Mouse (Mus musculus) WW6 (cell line): ENCODE data around the gene Gm20721.
"Not testable (repeated sequence)": the region's sequence is repeated elsewhere in the genome, so short reads cannot be mapped to it uniquely, and the experiment has no call there.

Source experiments
- DNase-seq: peaks from one replicate; pipeline ENCODE4 v3.0.0-alpha.2; 2013; ENCODE audit warnings: low read depth, low spot score

Gm20721 gene

DNA sequence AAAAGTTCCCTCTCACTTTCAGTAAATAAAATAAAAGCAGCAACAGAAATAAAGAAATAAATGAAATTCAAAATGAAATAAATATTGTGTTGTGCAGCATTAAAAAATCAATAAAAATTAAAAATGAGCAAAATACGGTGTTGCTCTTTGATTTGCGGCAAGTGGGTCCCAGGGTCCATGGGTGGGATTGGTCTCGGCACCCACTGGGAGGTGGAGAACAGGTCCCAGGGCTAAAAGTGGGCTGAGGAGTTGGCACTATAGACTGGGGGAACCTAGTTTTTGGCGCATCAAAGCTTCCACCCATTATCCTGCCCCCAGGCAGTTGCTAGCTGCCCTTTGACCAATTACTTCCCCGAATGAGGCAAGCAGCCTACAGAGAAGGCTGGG is at the start of gene Gm20721:
Gene Gm20721 (minus strand): TSS at position 101 of the 387 bp plus-strand sequence.
- no peak for DNase-seq

DNA sequence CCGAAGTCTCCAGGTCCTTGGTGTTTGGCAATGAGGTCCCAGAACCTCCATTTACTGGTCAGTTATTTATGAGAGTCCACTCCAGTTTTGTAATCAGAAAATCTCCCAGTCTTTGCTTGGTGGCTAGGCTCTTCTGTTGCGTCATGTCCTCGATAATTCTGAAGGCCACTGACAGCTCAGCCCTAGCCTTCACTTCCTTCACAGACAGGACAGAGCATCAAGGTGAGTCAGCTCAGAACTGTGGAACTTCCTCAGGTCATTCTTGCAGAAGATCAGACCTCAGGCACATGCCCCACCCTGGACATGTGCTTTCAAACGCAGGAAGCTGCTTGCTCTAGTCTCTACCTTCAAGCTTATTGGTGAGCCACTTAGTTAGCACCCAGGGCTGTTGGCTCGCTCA is 46.9 kb upstream of the Gm20721 start:
- no peak for DNase-seq

DNA sequence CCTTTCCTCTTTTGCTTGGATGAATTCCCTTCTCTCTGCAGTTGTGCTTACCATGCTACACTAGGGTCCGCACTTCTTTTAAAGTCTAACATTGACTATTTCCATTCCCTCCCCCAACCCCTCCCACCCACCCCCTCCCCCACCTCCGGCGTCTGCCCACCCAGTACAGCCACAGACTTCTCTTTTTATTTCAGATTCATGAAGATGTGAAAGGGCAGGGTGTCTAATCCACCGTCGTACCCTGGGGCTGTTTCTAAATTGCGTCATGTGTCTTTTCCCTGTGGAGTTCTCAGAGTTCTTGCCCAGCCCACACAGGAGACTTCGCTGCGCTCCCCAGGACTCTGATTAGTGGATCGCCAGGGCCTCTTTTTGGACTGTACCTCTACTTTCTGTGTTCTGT is 46.0 kb upstream of the Gm20721 start:
- DNase-seq, result no peak

DNA sequence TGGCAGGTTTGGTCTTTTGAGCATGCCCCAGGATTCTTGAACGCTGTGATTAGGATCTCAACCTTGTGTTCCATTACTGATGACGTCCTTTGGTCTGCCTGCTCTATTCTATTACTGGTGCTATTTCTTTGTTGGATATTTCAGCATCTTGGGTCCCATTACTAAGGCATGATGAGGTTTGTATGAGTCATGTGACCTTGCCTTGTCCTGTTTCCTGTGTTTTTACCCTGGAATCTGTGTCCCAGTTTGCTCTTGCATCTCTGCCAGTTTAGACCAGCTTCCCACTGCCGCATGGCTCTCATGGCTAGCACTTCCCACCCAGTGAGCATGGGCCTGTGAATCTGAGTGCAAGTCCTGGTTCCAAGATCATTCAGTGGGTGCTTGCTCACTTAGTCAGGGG is 45.4 kb upstream of the Gm20721 start:
- DNase-seq, result no peak

DNA sequence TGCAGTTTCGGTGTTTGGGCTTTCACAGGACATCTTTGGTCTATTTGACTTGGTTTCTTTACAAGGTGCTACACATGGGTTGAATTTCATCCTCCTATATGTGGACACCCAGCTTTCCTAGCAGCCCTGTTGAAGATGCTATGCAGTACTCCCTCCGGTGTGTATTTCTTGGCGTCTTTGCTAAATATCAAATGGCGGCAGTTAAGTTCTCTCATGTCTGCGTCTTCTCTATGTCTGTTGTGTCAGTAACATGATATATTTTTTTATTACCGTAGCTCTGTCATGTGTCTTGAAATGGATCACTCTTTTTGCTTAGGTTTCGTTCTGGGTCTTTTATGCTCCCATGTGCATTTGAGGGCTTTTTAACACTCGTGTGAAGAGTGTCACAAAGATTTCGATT is 34.5 kb upstream of the Gm20721 start:
- DNase-seq, result no peak

DNA sequence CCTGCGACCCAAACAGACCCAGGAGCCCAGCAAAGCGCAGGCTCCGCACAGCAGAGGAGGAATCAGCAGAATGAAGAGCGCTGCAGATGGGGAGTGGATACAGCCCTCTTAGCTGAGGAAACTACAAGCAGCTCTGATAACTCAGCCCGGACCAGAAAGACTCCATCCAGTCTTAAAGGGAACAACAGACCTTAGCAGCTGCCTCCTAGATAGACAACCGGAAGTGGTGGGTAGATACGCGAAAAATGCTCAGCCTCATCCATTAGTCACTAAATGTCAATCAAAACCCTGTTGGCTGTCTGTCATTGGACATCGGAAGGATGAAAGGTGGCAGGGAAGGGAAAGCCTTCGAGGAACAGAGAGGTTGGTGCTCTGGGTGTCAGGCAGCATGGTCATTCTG is 20.1 kb upstream of the Gm20721 start:
- no peak for DNase-seq

DNA sequence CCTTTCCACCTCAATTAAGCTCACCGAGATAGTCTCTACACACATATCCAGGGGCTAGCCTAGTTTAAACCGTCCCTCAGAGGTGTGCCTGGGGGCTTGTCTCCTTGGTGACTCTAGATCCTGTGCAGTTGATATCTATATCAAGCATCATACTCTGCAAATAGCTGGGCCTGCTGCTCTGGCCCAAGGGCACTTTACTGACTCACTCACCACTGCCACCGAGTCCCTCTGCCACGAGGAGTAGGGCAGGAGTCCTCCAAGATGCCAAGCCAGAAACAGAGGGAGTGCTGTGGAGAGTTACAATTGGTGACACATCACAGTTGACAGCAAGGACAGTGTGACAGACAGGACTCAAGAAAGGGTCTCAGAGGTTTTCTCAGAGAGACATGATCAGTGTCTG is 13.1 kb upstream of the Gm20721 start:
- DNase-seq, result no peak

DNA sequence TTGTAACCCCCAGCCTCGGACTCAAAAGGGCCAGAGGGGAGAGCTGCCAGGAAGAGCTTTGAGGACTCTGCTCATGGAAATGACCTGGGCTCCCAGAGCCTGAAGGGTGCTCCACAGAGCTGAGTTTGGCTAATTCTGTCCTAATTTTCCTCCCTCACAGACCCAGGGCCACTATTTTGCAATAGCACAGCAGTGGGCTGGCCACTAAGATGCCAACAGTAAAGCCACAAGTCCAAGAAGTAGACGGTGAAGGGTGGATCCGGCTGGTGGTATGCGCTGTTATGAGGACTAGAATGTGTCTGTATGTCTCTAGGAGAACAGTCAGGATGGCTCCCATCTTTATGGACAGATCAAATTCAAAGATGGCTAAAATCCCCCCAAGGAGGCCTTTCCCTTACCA is 12.0 kb upstream of the Gm20721 start:
- DNase-seq, result no peak

DNA sequence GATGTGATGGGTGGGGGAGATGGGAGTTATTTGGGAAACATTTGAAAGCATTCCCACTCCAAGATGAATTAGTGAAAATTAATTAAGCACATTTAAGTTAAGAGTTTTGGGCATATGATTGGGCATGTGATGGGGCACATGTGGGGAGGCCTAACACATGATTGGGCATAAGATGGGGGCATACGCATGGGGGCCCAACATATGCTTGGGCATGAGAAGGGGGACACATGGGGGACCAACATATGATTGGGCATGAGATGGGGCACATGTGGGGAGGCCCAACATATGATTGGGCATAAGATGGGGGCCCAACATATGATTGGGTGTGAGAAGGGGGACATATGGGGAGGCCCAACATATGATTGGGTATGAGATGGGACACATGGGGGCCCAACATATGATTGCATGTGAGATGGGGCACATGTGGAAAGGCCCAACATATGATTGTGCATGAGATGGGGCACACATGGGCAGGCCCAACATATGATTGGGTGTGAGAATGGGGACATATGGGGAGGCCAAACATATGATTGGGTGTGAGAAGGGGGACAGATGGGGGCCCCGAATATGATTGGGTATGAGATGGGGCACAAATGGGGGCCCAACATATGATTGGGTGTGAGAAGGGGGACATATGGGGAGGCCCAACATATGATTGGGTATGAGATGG is 622 bp upstream of the Gm20721 start:
- DNase-seq, result not testable (repeated sequence)

DNA sequence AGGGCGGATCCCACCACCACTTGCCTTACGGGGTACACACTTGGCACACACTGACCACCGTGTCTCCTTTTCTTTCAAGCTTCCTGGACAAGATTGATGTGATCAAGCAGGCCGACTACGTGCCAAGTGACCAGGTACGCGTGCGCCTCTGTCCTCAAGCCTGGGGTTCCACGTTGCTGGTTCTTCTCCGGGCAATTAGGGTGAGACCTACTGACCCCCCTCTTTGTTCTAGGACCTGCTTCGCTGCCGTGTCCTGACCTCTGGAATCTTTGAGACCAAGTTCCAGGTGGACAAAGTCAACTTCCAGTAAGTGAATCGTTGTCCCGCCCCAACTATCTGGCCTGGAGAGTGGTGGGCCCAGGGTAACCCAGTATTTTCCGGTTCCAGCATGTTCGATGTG is 1.5 kb downstream of the Gm20721 start:
- DNase-seq, result no peak

DNA sequence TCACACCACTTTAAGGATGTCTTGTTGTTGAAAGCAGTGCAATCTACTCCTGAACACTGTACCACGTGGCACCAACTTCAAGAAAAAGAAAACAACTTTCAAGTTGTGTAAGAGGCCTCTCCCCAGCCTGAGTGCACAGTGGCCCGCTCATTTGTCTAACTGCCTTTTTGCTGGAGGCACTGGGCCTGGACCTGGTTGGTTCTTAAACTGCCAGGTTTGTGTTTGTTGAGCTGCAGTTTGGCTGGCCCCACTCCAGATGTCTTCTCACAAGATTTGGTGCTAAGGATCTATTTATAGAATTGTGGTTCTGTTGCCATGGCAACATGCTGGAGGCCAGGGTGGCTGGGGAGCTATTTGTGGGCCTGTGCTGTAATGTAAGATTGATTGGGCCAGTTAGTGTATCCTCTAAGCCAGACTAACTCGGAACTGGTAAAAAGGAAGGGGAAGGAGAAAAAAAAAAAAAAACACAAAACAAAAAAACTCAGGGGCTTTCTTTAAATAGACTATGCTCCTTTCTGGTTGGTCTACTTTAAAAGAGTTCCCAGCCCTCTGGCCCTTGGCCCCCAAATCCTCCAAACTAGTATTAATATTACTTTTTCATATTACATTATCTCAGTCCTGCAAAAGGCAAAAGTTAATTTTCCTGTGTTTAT is 2.4 kb downstream of the Gm20721 start:
- DNase-seq, result no peak

DNA sequence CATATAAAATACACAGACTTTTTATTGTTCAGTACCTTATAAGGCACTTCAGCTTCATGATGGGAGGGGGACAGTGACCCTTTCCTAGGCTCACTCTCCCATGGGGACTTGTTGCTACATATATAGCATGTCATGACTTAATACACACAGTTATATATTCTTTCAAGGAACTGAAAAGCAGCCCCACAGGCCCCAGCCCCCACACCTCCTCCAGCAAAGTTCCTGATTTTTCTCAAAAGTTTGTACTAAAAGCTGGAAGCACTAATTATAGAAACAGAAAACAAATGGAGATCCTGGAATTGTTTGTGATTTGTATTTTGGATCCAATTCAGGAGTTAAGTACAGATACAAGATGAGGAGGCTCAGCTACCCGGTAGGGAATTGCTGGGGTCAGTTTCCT is 2.9 kb downstream of the Gm20721 start:
- no peak for DNase-seq

DNA sequence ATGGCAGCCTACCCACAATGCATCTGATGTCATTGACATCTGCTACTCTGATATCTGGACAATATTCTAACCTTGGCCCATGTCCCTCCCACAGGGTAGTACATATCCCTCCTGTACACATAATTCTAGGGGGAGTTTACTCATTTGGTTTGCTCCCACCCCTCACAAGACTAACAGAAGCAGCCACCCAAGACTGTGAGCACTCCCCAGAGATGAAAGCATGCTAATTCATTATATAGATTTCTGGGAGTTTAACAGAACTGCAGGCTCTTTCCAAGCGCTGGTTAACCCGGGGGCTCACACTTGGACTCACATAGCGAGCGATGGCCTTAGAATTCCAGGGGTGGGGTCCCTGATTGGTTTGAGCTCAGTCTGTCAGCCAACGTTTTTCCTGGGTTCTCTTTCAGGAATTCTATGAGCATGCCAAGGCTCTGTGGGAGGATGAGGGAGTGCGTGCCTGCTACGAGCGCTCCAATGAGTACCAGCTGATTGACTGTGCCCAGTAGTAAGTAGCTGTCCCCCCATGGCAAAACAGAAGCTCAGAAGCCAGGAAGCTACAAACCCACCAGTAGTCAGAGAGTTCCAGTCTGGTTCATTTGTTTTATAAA is 3.6 kb downstream of the Gm20721 start:
- DNase-seq, result no peak

DNA sequence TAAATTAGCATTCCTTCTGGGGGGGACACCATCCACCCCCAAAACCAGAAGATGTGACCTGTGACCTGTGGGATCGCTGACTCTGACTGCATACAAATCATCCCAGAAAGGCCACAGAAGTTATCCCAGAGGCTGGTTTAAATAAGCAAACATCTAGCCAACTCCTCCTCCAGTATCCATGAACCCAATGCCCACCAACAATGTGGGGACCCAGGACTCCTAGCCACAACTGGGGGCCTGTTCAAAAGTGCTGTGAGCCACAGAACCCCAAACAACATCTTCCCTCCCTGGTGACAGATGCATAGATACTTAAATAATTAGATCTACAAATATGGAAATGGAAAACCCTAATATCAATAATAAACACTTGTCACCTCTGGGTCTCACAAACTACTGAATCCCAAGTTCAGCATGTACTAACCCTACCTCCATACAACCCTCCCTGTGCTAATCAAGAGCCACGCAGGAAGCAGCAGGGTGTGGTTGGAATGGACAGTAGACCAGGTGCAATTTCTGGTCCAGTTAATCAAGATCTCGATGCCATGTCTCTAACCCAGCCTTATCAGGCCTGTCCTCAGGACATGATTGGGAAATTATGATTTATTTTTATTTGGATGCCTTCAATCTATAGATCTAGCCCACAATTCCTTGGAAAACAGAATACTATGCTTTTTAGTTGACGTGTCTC is 5.5 kb downstream of the Gm20721 start:
- DNase-seq, result no peak

DNA sequence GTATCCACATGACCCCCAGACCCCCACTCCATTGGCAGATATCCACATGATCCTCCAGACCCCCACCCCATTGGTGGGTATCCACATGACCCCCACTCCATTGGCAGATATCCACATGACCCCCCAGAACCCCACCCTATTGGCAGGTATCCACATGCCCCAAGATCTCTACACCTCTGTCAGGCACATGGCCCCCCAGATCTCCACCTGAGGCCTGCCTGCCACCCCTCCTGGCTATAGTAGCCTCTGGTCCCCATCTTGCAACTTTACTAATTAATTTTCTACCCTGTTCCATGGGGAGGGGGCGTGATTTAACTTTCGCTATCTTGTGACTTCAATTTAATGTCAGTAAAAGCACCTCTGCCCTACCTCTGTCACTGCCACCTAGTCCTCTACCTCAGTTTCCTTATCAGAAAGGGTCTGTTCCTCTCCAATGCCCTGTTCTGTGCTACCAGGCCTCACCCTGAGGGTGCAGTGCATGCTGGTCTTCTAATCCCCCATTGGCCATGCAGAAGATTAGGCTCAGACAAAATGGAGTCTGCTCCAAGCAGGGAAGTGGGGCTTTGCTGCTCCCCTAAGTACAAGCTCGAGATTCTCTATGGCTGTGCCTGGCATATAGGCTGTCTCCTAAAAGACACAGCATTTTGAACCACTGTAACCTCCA is 6.2 kb downstream of the Gm20721 start:
- DNase-seq, result no peak

DNA sequence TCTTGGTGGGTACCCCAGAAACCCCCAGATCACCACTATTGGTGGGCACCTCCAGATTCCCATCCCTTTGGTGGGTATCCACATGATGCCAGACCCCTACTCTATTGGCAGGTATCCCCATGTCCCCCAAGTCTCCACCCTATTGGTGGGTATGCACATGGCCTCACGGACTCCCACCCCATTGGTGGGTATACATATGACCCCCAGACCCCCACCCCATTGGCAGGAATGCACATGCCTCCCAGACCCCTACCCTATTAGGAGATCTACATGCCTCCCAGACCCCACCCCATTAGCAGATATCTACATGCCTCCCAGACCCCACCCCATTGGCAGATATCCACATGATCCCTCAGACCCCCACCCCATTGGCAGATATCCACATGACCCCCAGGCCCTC is 6.8 kb downstream of the Gm20721 start:
- no peak for DNase-seq

DNA sequence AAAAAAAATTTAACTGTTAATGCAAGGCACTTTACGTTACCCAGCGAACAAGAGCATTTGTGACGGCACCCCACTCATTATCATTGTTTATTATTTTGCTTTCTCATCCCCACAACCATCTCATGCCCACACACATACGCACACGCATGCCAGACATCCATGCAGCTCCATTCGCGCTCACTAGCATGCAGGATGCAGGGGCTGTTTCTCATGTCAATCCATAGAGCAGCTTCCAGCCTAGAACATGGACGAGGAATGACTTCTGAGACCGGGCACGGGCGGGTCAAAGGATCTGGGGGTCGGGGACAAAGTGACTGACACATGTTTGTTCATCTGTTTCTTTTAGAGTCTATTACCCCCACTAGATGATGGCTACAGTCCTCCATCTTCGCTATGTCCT is 9.2 kb downstream of the Gm20721 start:
- DNase-seq, result no peak

DNA sequence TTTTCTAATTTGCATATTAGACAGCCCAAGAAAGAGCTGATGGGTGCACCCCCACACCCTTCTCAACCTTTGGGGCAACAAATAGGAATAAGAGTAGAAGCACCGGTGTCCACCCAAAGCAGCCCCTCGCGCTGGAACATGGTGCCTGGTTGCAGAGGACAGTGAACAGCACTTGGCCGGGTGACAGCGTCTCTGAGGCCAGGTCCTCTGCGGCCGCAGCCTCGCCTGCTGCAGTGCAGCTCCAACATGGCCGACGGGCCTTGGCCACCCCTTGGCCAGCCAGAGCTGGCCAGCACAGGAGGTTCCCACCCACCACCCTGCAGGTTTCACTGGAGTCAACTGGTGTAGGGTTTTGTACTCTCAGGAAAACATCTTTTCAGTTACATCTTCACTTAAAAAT is 12.1 kb downstream of the Gm20721 start:
- no peak for DNase-seq

DNA sequence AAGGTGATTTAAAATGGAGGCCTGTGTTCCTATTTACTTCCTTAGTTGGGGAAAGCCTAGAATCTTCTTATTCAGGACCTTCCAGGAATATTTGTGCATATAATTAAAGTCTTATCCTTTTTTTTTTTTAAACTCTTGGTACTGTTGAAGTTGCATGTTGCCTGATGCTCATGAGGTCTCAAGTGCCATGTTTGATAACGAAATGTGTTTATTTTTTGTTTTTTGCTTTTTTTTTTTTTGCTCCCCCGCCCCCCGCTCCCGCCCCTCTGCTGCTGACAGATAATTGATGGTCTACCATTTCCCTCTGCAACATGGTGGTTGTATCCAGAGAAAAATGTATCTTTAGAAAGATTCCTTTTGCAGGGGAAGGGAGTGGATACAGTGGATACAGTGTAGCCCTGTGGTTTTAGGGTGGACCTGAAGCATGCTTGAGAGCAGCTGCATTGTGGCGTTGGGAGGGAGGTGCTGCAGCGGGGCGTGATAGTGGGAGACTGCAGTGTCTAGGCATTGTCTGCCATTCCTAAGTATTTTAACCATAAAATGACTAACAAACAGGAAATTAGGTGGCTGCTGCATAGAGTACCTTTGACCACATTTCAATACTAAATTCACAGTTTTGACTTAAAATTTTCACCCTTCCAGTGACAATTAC is 13.1 kb downstream of the Gm20721 start:
- no peak for DNase-seq

DNA sequence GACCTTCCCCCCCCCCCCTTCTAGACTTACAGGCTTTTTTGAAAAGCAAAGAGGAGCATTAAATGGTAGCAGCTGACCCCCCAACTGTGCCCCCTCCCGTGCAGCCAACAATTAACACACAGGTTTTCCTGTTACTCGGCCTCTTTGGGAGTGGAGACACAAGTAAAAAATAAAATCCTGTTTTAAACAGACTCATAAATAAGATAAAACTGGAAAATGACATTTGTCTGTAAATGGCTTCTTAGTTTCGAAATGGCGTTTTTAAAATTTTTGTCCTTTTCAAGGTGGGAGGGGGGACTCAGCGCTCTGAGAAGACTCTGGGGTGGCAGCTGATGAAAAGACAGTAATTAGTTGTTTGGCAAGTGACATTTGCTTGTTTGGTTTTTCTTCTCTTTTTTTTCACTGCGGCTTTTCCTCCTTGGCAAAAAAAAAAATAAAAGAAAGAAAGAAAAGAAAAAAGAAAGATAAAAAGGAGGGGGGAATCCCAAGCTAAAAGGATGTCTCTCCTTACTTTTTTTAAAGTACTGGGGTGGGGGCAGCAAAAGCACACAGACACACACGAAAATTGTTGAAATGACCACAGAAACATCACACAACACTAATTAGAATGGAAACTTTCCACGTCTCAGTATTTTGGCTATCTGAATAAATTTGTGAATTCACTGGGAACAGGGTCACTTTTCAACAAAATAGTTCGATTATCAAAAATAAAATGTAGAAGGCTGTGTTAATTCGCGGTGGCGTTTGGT is 15.1 kb downstream of the Gm20721 start:
- DNase-seq, result no peak

DNA sequence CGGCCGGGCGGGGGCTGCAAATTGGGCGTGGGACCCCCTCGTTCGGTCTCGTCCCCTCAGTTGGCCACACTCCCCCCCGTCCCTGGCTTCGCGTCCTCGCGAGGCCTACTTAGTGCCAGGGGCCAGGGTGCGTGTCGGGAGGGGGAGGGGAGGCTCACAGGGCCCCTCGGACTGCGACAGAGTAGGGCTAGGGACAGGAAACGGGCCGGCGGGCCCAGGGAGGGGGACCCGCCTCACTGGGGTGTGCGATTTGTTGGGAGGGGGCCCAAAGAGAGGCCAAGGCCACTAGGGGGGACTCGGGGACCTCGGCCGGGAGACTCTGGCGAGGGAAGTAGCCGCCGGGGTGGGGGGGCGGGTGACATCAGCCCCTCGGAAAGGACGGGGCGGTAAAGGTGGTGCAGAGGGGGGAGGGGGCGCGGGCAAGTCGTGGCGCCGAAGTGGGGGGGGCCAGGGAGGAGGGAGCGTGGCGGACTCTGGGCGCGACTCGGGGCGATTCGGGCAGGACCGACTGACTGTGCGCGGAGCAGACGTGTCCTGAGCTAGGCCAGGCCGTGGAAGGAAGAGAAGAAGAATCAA is 15.8 kb downstream of the Gm20721 start:
- DNase-seq, result peak; percentile 24
